Mouse (Mus musculus) frontal cortex, postnatal 14 days (tissue): Measurements from ENCODE around the gene Ccdc146.

Experiments
- DNase-seq, 2 experiments: peaks; one replicate each; pipeline ENCODE4 v3.0.0; 2022; ENCODE audit warnings: low spot score in 2 of 2

Gene Ccdc146

DNA sequence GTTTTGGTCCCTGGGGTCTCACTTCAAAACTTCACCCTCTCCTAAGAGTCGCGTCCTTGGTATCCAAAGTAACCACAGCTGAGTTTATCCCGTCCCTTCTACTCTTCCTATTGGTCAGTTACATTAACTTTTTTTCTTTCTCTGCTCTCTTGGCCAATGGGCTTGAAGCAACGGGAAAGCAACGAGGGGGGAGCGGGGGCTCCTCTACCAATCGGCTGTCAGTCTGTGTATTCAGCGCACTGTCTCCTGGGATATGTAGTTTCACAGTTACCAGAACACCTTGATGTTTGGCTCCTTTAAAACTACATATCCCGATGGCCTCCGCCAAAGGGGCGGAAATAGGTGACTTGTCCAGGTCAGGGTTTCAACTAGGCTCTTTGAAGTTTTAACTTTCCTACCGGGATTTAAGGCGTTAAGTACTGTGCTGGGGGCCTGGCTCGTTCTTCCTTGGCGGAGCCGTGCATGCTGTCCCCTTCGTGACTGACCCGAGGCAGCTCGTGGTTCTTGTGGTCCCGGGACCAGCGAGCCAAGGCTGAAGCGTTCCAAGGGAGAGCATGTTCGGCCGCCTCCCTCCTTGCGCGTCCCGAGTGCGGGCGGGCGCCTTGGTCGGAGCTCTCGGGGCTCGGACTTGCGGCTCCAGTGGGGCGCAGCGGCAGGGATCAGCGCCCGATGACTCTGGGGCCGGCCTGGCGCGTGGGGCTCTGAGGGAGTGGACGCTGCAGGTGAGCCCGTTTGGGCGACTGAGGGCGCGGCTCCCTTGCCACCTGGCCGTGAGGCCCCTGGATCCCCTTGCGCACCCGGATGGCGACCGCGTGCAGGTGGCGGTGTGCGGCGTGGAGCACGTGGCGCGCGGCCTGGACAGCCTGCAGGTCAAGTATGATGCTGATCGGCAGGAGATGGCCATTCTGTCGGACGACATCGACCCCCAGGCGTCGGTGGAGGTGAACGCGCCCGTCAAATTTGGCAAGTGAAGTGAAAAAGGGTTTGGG, at the start of gene Ccdc146, which contains the start of gene Fam185a:
Ccdc146 (minus strand) TSS at position 64 of the 989 bp plus-strand sequence.
Fam185a (plus strand) TSS at position 345 of the 989 bp plus-strand sequence.
- peak; percentile 85 to 93 for DNase-seq

DNA sequence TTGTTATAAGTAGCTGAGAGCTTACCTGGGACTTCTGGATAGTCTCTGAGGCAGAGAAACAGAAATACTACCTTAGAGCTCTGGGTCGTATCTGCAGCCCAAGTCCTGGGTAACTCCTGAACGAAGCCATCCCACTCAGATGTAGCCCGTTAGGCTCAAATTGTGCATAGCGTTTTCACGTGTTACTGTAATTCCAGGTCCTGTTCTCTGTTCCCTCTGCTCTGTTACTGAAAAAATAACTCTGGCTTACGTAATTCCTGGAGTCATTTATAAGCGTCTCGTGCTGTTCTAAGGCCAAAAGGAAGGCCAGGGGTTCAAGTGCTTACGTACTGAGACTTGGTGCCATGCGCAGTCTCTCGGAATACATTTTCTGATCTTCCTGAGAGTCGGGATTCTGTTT, 43.6 kb upstream of the Ccdc146 start:
- no peak for DNase-seq

DNA sequence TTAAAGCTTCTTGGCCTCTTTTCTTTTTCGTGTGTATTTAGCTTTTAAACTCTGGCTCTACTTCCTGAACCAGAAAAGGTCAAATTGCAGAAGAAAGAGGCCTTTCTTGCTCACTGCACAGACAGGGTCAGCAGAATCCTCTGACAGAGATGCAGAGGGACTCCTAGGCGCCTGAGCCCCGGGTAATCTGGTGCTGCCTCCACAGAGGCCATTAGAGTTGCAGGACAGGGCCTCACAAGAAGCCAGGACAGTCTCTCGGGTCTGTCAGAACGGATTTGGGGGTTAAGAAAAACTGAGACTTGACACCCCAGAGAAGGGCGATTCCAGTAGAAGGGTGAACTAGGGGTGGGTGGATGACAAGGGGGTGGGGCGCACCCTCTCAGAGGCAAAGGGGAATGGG, 42.9 kb upstream of the Ccdc146 start:
- DNase-seq: no peak

DNA sequence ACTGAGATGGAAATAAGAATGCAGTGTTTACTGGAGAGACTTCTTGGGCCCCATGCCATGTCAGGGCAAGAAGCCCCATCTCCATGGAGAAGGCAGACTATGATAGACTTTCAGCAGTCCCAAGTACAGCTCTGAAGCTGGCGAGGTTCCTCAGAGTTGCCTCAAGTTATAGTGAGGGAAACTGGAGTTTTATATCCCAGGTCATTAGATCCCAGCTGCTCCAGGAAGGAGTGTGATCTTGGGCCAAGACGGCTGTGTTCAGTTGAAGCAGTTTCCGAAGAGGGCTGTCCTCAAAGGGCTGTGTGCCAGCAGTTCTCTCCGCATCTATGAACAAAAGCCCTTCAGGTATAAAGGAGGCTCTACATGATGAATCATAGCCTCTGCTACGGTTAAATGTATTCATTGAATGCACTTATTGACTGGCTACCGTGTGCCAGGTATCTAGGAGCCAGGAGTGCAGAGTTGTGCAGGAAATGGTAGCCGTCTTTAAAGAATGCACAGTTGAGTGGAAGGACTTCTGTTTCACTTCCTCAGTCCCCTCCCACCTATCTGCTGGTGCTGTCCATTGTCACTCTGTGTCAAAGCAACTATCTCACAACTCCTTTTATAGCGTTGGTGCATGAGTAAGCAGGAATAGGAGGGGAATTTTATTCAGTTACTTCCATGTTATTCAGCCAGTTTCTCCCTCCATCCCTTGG, 16.5 kb upstream of the Ccdc146 start:
- DNase-seq: no peak

DNA sequence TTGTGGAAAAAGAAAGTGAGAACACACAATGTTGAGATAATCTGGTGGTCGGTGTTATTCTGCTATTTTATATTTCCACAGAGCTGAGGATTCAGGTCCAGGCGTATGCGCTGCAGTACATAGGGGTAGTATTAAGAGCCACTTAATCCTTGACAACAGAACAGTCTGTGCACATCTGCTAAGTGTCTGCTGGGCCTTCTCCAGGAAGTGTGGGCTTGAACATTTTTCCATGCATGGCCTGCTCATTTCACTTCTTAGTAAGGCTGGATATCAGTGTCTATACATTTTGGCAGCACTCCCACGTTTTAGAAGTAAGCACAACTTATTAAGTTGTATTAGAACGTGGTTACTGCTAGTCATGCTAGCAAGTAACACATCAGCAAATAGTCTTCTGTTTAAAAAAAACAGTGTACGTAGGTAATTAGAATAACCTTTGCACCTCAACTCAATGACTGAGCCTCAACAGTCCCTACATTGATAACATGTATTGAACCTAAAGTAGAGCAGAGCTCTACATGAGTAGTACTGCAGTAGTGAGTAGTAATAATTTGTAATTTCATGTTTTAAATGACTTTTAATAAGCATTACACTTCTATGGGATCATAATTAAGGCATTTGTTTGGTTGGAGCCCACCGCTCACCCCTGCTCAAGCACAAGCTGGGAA, 15.1 kb upstream of the Ccdc146 start:
- no peak for DNase-seq

DNA sequence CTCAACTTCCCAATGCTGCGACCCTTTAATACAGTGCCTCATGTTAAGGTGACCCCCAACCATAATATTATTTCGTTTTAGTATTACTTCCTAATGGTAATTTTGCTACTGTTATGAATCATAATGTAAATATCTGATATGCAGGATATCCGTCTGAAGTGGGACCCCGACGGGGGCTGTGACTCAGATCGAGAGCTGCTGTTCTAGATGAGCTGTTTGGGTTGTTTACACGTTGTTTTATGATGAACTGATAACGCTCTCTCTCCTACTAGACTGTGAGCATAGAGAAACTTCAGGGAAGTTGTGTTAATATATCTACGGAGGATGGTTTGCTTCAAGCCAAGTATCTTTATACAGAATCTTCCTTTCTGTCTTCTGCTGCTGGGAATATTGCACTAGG, 14.0 kb upstream of the Ccdc146 start:
- no peak for DNase-seq

DNA sequence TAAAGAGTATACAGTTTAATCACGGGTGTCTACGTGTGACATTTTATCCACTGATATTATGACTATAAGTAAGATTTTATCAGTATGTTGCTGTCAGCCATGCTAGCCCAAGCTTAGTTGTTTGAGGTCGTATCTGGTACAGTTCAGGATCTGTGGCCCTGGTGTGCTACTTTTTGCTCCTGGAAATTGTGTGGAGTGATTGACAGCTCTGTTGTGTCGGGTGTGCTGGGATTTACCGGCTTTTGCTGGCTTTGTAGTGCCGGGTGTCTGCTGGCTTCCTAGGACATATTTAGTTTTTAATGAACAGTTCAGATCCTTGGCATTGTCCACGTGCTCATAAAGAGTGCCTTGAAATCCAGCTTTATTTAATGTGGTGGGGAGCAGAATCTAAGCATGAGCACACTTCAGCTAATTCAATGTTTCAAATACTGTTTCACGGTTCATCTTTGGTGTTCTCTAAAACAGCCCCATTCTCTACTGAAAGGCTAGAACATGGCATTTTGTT, 12.0 kb upstream of the Ccdc146 start:
- DNase-seq: no peak

DNA sequence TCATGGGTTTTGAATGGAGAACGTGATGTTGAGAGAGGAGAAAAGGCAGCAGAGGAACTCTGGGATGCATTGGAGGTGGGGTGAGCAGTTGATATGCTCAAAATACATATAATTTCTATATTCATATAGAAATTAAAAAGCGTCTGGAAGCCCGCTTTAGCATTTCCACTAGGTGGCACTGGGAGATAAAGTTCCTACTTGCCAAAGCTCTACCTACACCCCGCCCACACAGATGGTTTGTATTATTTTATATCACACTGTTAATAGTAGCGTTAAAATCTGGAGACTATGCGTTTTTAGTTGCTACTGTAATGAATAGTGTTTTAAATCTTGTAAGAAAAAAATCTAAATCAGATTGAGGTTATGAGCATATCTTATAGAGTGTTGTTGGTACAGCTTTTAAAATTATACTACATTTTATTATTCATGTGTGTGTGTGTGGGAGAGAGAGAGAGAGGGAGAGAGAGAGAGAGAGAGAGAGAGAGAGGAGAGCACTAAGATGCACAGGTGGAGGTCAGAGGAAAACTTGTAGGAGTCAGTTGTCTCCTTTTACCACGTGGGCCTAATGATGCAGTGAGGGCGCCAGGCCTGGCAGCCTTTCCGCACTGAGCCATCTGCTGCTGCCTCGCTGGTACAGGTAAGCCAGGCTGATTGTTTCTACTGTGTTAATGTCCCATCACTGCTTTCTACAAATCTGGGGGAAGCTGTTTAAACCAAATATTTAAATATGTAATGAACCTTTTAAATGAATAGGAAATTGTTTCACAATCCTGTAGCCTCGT, 9.9 kb upstream of the Ccdc146 start:
- no peak for DNase-seq

DNA sequence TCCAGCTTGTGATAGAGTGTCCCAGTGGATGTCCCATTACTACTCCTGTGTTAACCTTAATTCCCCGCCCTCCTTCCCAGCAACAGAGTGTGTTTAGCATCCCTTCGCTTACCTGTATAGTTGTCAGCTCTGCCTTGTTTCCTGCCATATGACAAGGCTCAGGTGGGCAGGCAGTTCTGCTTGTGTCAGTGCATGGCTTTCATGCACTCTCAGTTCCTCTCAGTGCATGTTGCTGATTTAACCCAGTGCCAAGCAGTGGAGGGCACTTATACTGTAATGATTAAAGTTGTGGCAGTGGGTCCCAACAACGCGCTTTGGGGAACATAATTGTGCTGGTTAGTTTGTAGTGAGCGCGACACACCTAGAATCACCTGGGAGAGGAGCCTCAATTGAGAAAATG, 2.2 kb upstream of the Ccdc146 start:
- no peak for DNase-seq

DNA sequence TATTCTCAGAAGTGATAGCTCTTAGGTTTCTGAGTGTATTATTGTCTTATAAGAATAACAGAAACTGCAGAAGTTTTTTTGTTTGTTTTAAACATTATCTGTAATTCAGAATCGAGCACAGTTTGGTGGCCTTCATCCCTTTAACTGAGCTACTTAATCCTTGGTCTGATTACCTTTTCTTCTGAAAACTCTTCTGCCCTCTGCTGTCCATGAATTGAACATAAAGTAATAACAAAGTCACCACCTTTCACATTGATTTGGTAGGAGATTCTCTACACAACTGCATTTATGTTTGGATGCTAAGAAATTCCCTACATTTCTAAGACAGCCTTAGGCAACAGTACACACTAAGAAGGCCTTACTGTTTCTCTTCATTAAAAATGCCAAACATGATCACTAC, 3.9 kb downstream of the Ccdc146 start:
- no peak for DNase-seq

DNA sequence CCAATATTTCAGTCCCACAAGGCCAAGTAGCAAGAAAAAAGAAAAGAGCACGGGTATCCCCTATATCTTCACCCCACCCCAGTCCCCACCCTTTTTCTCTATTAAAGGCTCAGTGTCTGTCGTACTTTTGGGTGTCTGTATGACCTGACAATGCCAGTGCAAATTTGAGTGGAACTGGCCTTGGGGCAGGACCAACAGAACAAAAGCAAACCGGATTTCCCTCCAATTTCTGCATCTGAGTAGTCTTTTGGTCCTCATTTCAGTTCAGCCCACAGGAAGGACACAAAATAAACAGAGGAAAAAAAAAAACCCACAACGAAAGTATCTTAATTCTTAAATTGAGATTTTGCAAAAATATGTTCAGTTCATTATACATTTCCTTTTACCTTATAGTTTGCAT, 5.9 kb downstream of the Ccdc146 start:
- DNase-seq: no peak

DNA sequence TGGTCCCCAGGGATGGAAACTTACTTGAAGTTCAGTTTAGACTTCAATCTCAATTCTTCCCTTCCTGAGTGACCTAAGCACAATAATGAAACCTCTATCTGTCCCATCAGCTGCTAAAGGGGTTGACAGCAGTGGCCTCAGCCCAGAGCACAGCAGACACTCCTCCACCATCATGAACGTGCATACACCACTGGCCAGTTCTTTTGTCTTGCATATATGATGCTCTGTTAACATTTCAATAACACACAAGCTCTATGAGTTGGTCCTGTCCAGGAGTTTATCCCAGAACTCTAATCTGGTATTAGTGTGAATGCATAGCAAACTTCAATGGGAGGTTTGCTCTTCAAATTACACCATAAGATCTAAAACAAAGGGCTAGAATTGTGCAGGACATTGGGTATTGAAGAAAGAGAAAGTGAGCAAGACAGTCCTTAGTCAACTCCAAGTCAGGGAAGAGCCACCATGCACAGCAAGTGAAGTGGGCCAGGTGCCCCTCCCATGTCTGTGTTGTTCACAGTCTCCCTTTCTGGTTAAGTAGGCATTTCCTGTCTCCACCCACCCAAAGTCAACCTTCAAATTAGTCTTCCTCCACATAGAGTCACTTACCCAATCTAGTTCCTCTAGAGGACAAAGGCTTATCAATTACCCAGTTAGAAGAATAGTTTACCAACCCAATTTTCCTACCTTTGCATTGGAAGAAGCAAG, 10.2 kb downstream of the Ccdc146 start:
- no peak for DNase-seq

DNA sequence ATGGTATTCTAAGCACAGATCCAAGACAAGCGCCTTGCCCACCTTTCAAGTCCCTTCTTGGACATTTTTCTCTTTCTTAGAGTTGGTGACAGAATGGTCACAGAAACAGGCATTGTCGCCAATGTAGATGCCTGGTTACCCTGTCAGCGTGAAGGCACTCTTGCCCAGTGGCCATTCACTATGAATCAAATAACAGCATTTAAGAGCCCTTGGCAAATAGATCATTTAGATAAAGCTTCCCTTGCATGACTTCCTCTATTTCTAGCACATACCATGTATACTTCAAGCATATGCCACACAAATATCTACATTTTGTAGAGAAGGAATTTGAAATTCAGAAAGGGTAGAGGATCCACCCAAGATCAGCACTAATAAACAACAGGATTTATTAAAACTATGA, 11.2 kb downstream of the Ccdc146 start:
- DNase-seq: no peak

DNA sequence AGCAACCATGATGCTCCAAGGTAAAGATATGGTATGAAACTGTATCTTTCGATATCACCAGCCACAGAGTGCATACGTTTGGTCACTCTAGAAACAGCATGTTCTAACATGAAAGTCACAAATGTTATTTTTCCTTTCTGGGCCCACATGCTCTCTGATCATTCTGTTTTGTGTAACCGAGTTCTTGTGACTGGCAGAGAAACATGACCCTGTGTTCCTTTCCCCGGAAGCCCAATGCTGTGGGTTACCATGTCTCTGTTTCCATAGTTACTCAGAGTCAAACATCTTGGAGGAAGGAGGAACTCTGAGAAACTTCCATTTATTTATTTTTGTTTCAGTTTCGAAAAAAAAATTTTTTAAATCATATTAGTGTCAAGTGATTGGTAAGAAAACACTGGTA, 12.4 kb downstream of the Ccdc146 start:
- DNase-seq: no peak

DNA sequence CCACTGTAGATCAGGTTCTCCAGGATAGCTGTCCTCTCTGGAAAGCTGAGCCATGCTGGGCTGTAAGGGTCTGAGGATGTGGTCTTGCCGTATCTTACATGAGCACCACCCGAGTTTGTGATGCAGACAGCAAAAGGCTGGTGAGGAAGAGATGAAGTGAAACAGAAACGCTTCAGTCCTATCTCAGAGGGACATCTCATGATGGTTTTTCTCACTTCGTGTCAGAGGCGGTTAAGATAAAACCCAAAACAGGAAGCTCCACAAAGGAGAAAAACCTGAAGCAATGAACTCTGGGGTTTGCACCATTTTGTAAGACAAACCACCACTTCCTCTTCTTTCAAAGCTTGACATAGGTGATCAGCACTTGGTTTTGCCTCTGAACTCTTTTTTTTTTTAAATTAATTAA, 13.2 kb downstream of the Ccdc146 start:
- DNase-seq: no peak

DNA sequence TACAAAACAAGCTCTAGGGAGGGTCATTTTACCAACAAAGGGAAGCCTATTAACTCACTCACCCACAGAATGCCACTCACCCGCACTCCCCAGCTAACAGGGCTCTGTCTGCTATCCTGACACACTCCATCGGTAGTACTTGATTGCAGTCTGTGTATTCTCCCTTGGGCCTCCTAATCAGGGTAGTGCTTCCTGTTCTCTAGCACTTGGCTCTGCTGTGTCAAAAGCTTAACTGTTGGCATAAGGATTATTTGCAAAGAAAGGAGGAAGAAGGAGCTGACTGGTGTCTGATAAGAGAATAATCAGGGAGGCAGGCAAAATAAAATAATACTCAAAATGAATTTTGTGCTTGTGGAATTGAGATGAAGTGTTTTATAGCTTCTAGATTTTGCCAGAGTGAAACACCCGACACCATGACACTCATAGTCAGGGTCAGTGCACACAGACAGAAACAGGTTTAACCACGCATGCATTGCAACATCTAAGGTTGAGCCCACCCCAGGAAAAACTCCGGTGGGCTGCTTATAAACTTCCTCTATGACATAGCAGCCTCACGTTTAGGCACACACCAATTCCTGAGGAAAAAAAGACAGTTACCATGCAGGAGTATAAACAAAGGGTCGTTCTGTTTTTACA, 29.2 kb downstream of the Ccdc146 start:
- no peak for DNase-seq

DNA sequence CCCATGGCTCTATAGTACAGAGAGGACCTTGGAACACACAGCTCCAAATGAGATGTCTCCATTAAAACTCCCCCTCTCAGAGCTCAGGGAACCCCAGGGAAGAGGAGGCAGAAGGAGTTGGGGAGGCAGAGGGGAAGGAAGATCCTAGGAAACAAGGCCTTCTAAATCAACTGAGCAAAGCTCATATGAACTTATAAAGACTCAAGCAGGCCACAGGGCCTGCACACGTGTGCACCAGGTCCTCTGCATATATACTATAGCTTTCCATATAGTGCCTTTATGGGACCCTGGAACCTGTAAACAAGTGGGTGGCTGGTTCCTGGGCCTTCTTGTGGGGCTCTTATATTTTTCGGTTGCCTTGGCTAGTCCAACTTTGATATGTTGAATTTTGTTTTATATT, 29.9 kb downstream of the Ccdc146 start:
- no peak for DNase-seq

DNA sequence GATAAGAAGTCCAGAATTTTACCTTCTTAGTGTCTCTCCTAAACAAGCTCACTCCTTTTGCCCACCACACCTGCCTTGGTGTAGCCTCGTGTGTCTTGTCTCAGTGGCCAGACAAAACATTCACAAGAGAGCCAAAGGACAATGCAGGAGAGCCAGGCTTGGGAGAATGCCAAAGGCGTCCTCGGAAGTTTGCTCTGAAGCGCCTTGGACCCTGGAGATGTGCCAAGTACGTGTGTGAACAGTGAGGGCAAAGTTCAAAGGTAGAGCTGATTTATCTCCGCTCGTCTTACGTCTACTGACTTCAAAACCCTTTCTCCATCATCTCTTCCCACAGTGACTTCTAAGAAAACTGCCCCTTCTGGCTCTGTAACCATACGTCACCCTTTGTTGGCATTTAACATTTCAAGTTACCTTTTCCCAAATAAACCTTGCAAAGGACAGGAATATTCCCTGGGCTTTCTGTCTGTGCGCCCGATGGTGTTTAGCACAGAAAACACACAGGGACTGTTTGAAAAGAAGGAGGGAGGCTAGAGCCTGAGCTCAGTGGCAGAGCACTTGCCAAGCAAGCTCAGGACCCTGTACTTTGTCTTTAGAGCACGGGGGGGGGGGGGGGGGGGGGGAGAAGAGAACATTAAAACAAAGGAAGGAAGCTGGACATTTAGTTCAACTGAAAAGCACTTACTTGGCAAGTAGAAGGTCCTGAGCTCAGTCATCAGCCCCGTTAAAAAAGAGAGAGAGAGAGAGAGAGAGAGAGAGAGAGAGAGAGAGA, 32.7 kb downstream of the Ccdc146 start:
- DNase-seq: no peak

DNA sequence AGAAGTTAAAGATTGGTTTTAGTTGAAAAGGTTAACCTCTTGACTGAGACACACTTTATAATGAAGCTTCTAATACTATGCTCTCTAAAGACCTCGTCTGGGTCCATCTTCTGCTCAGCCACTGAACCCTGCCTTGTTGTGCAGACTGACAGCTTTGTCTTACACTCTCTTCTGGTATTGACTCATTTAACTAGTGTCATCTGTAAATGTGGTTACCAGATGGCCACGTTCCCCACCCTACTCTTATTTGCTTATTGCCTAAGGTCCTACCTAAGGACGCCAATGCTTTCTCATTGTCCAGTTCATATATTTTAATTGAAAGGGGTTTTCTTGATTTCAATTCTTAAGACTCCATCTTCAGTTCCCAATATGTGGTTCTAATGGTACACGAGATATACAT, 35.6 kb downstream of the Ccdc146 start:
- DNase-seq: no peak
